Mouse (Mus musculus) small intestine, adult 2 months (tissue): ENCODE results near the gene Gm8251.

ENCODE experiments used
- CTCF ChIP-seq: fragments of 200-500 bp; IDR thresholded peaks from 2 replicates; pipeline ENCODE4 v1.5.1; 2012; ENCODE audit warnings: low read depth, mild to moderate bottlenecking, control low read depth, inconsistent platforms, low read length, moderate library complexity, mixed read lengths; ENCODE audit not compliant: insufficient replicate concordance, insufficient read length; ENCODE audit errors: extremely low read depth
- POLR2A ChIP-seq: fragments of 200-500 bp; IDR thresholded peaks from 2 replicates; pipeline ENCODE4 v1.6.1; 2012; ENCODE audit warnings: low read depth, mild to moderate bottlenecking, control low read depth, inconsistent platforms, low read length, moderate library complexity

DNA sequence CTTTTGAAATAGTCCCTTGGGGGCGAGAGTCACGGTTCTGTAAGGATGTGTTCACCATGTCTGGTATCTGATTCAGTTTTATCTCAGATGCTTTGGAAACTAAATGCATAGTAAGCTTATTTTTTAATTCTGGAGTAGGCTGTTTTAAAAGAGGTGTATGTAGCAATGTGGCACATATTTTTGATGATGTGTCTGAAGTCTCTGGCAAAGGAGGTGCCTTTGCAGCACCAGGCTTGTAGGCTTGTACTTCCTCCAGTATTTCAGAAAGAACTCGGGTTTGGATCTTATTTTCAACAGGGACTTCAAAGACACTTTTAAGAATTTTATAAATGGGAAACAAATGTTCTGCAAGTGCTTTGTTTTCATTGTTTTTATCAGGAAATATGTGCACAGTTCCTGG is 3.9 kb downstream of the Gm8251 start:
- TF ChIP-seq CTCF (no peak), POLR2A (no peak)
